Mouse (Mus musculus) olfactory bulb, adult 2 months (tissue): Measurements from ENCODE around the gene Cela3b.

Experiments used
- CTCF ChIP-seq: fragments of 200-500 bp; IDR thresholded peaks from 2 replicates; pipeline ENCODE4 v1.5.1; 2012; ENCODE audit warnings: low read depth, mild to moderate bottlenecking, low read length, moderate library complexity; ENCODE audit not compliant: insufficient read depth
- POLR2A ChIP-seq: fragments of 200-500 bp; IDR thresholded peaks from 2 replicates; pipeline ENCODE4 v1.6.1; 2012; ENCODE audit warnings: mild to moderate bottlenecking, low read depth, low read length, moderate library complexity; ENCODE audit not compliant: insufficient read depth

- no peak for TF ChIP-seq POLR2A
- no peak for TF ChIP-seq CTCF
These were observed 30.3 kb upstream of the Cela3b start for GRCm38 (mm10) chr4:137460676-137461075.
